Mouse (Mus musculus) ovary, adult 18-20 months (tissue): ENCODE results near the gene Trim59.

Source experiments
- DNase-seq: peaks from one replicate; pipeline ENCODE4 v3.0.0; 2022; ENCODE audit warnings: low spot score, mixed read lengths

Trim59 gene

DNA sequence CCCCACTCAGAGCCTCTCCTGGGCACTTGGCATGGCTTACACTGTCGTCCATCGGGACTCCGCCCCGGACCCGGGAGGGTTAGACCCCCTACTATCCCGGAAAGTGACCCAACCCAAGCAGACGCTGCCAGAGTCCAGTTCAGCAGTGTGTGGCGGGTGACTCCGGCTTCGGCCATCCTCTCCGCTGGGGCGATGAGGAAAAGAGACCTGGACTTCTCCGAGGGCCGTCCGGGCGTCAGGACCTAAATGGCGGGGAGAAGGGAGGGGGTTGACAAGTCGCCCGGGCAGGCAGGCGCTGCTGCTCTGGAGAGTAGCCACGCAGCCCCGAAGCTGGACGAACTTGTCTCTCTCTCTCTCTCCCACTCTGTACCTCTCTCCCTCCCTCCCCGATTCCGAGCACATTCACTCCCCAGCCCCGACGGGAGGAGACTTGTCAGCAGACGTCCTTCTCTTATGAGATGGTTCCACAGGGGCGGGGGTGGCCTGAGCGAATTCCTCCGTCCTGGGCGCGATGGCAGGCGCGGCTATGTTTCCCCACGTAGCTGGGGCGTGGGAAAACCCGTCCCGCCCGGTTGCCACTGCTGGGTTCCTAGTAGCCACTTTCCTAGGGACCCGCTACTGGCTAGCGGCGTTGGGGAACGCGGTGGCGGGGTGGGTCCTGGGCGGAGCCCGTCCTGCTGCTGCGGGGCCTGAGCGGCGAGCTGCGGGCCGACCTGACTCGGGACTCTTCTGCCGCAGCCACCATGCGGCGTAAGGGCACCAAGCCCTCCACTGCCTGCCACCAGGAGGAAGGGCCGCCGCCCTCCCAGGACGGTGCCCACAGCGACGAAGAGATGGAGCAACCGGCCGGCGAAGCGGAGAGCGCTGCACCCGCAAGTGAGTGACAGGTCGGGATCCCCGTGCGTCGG, 39.0 kb downstream of the Trim59 start:
- peak; percentile 32 for DNase-seq

GRCm38 (mm10) chr3:69004437-69005337, 39.9 kb downstream of the Trim59 start, which contains the start of the genes Ift80 and Smc4:
TSS of gene Ift80 (minus strand) at chr3:69004570.
TSS of gene Smc4 (plus strand) at chr3:69004738.
- peak; percentile 94 for DNase-seq

DNA sequence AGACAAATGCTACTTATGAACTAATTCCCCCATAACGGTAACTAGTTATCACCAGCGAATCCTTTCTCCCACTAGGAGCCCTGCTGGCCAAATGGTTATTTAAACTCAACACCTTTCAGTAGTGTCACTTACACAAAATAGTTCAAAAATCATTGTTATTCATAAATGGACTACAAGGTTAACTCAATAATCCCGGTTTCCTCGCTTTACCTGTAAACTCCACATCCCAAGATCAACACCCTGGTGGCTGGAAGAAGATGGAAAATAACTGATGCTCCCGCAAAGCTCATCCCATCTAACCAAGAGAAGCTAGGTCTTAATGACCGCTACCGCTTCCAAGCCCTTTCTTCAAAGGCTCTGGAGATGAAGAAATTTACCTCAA, 40.5 kb downstream of the Trim59 start:
- DNase-seq = no peak

DNA sequence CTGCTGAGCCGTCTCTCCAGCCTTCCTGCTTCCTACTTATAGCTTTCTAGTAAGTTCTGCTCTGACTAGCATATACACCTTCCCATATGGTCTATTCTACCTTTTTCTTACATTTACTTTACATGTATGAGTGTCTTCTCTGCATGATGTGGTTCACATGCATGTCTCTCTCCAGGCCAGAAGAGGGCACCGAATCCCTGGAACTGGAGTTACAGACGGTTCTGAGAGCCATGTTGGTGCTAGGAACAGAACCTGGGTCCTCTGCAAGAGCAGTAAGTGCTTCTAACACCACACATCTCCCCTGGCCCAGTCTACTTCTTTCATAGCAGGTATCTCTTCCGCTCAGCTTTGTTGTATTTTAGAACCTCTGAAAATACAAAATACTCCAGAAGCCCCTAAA, 41.8 kb downstream of the Trim59 start:
- DNase-seq = no peak

DNA sequence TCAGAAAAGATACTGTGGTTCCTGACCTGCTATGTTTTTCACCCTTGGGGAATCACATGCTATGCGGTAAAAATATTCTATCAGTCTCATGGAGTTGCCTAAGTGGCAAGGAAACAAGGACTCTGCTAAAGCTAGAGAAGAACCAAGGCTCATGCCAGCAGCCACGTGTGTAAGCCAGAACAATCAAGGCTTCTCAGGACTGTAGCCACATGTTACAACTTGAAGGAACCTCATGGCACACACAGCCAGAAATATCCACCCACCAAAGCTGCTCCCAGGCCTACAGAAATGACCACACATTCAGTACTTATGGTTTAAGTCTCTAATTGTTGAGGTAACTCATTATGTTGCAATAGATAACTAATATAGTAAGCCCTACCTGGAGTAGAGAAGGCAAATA, 58.0 kb downstream of the Trim59 start:
- no peak for DNase-seq
